Mouse (Mus musculus): ENCODE measurements at regions not wholly inside any gene's neighbourhood (a gene's known extent, or its start where the extent isn't known, plus 50 kb on each side); places are given as distances from the start of the nearest gene placed in this dataset.
"Not testable (repeated sequence)": the region's sequence is repeated elsewhere in the genome, so short reads cannot be mapped to it uniquely, and the experiment has no call there.

GRCm38 (mm10) chr14:116586742-116587141, 338.4 kb upstream of the Gpc6 start:
- DNase-seq (ENCODE audit: low read depth, low spot score): no peak

- no peak for DNase-seq (ENCODE audit: low read depth, low spot score)
Observed at GRCm38 (mm10) chr14:116589529-116589928, 335.6 kb upstream of the Gpc6 start.

- DNase-seq (ENCODE audit: low read depth, low spot score): no peak
Observed at GRCm38 (mm10) chr14:116590111-116590510, 335.0 kb upstream of the Gpc6 start.

- no peak for DNase-seq (ENCODE audit: low read depth, low spot score)
Observed at GRCm38 (mm10) chr14:116608130-116608529, 317.0 kb upstream of the Gpc6 start.

GRCm38 (mm10) chr14:116611210-116611609, 313.9 kb upstream of the Gpc6 start:
- DNase-seq (ENCODE audit: low read depth, low spot score): no peak

GRCm38 (mm10) chr14:116632181-116632580, 292.9 kb upstream of the Gpc6 start:
- peak; percentile 70 for DNase-seq (ENCODE audit: low read depth, low spot score)

GRCm38 (mm10) chr14:116642091-116642490, 283.0 kb upstream of the Gpc6 start:
- no peak for DNase-seq (ENCODE audit: low read depth, low spot score)

- DNase-seq (ENCODE audit: low read depth, low spot score): no peak
Observed at GRCm38 (mm10) chr14:116651897-116652296, 273.2 kb upstream of the Gpc6 start.

- no peak for DNase-seq (ENCODE audit: low read depth, low spot score)
Observed at GRCm38 (mm10) chr14:116683909-116684308, 241.2 kb upstream of the Gpc6 start.

GRCm38 (mm10) chr14:116697675-116698074, 227.4 kb upstream of the Gpc6 start:
- DNase-seq (ENCODE audit: low read depth, low spot score): no peak

GRCm38 (mm10) chr14:116698437-116698836, 226.7 kb upstream of the Gpc6 start:
- no peak for DNase-seq (ENCODE audit: low read depth, low spot score)

GRCm38 (mm10) chr14:116734596-116734995, 190.5 kb upstream of the Gpc6 start:
- not testable (repeated sequence) for DNase-seq (ENCODE audit: low read depth, low spot score)

- DNase-seq (ENCODE audit: low read depth, low spot score): no peak
Observed at GRCm38 (mm10) chr14:116754438-116755157, 170.5 kb upstream of the Gpc6 start.

GRCm38 (mm10) chr14:116761429-116761828, 163.7 kb upstream of the Gpc6 start:
- DNase-seq (ENCODE audit: low read depth, low spot score): no peak

- peak; percentile 13 for DNase-seq (ENCODE audit: low read depth, low spot score)
Observed at GRCm38 (mm10) chr14:116771120-116771519, 154.0 kb upstream of the Gpc6 start.

GRCm38 (mm10) chr14:116771671-116772070, 153.4 kb upstream of the Gpc6 start:
- no peak for DNase-seq (ENCODE audit: low read depth, low spot score)

GRCm38 (mm10) chr14:116779661-116780060, 145.5 kb upstream of the Gpc6 start:
- peak; percentile 70 for DNase-seq (ENCODE audit: low read depth, low spot score)

- no peak for DNase-seq (ENCODE audit: low read depth, low spot score)
Observed at GRCm38 (mm10) chr14:116783840-116784239, 141.3 kb upstream of the Gpc6 start.

- no peak for DNase-seq (ENCODE audit: low read depth, low spot score)
Observed at GRCm38 (mm10) chr14:116806504-116806903, 118.6 kb upstream of the Gpc6 start.

- DNase-seq (ENCODE audit: low read depth, low spot score): no peak
Observed at GRCm38 (mm10) chr14:116808581-116808980, 116.5 kb upstream of the Gpc6 start.

- no peak for DNase-seq (ENCODE audit: low read depth, low spot score)
Observed at GRCm38 (mm10) chr14:116810661-116811345, 114.3 kb upstream of the Gpc6 start.

GRCm38 (mm10) chr14:116837235-116837634, 87.9 kb upstream of the Gpc6 start:
- DNase-seq (ENCODE audit: low read depth, low spot score): no peak

GRCm38 (mm10) chr14:116869437-116869836, 55.7 kb upstream of the Gpc6 start:
- DNase-seq (ENCODE audit: low read depth, low spot score): no peak
